Mouse (Mus musculus) heart, adult 11 months (tissue): ENCODE data around the gene Bcl9.
A peak's percentile ranks its signal among the peaks of the same experiment; 100 is the strongest.

ENCODE experiments used
- DNase-seq: peaks from one replicate; pipeline ENCODE4 v3.0.0; 2022

The Bcl9 gene

GRCm38 (mm10) chr3:97294334-97294733 is 3.4 kb downstream of the Bcl9 start:
- DNase-seq = no peak

- DNase-seq = no peak
Observed at GRCm38 (mm10) chr3:97284878-97285277, 12.8 kb downstream of the Bcl9 start.

- peak; percentile 80 for DNase-seq
Observed at GRCm38 (mm10) chr3:97284056-97284455, 13.7 kb downstream of the Bcl9 start.

- peak; percentile 77 for DNase-seq
Observed at GRCm38 (mm10) chr3:97281426-97281825, 16.3 kb downstream of the Bcl9 start.

GRCm38 (mm10) chr3:97275708-97276107 is 22.0 kb downstream of the Bcl9 start:
- DNase-seq = peak; percentile 77

GRCm38 (mm10) chr3:97274516-97275230 is 23.0 kb downstream of the Bcl9 start:
- DNase-seq = peak; percentile 65

- peak; percentile 48 for DNase-seq
Observed at GRCm38 (mm10) chr3:97273876-97274275, 23.8 kb downstream of the Bcl9 start.

- DNase-seq = no peak
Observed at GRCm38 (mm10) chr3:97265667-97266415, 31.9 kb downstream of the Bcl9 start.

GRCm38 (mm10) chr3:97262235-97262634 is 35.5 kb downstream of the Bcl9 start:
- DNase-seq = peak; percentile 68

- DNase-seq = peak; percentile 82
Observed at GRCm38 (mm10) chr3:97255706-97256339, 41.9 kb downstream of the Bcl9 start.

GRCm38 (mm10) chr3:97254861-97255465 is 42.8 kb downstream of the Bcl9 start:
- DNase-seq = peak; percentile 40

GRCm38 (mm10) chr3:97253823-97254600 is 43.7 kb downstream of the Bcl9 start:
- peak; percentile 71 for DNase-seq

GRCm38 (mm10) chr3:97252896-97253295 is 44.8 kb downstream of the Bcl9 start:
- DNase-seq = peak; percentile 81

- DNase-seq = peak; percentile 55
Observed at GRCm38 (mm10) chr3:97242629-97243167, 55.0 kb downstream of the Bcl9 start.

- DNase-seq = peak; percentile 66
Observed at GRCm38 (mm10) chr3:97241826-97242225, 55.9 kb downstream of the Bcl9 start.

- peak; percentile 17 for DNase-seq
Observed at GRCm38 (mm10) chr3:97239793-97240192, 57.9 kb downstream of the Bcl9 start.

- DNase-seq = peak; percentile 61
Observed at GRCm38 (mm10) chr3:97239316-97239715, 58.4 kb downstream of the Bcl9 start.

- DNase-seq = peak; percentile 21
Observed at GRCm38 (mm10) chr3:97238521-97238920, 59.2 kb downstream of the Bcl9 start.

- no peak for DNase-seq
Observed at GRCm38 (mm10) chr3:97237403-97237802, 60.3 kb downstream of the Bcl9 start.

- peak; percentile 84 for DNase-seq
Observed at GRCm38 (mm10) chr3:97234797-97235196, 62.9 kb downstream of the Bcl9 start.

- DNase-seq = peak; percentile 91
Observed at GRCm38 (mm10) chr3:97232328-97232727, 65.4 kb downstream of the Bcl9 start.

- DNase-seq = peak; percentile 73
Observed at GRCm38 (mm10) chr3:97231857-97232256, 65.9 kb downstream of the Bcl9 start.
